Mouse (Mus musculus) granulocyte monocyte progenitor cell, adult 5-6 weeks (primary cell): Measurements from ENCODE around the gene Cass4. TPM values are rescaled to one million over a fixed set of nuclear protein-coding genes. Genes with fewer than 3 reads are reported as not detected.

Experiments
- ATAC-seq: replicated peaks from 2 replicates; pipeline ENCODE4 v1.8.0; 2016; ENCODE audit warnings: mild to moderate bottlenecking, moderate TSS enrichment, inconsistent platforms; ENCODE audit not compliant: poor library complexity, severe bottlenecking
- total RNA-seq, 2 experiments: library from RNA; stranded (forward) in 1 of 2; stranded (reverse) in 1 of 2; fragments of 200-712, 200-1000 nt in 1 of 2; fragments of >200 nt in 1 of 2; fragmentation: Nextera tagmentation in 1 of 2; gene quantifications; 2 replicates each; pipeline ENCODE4 v1.2.3; 2014 to 2017

Gene Cass4
- total RNA-seq, 2 experiments from 2014 or later, result 0.64 to 0.93 TPM

DNA sequence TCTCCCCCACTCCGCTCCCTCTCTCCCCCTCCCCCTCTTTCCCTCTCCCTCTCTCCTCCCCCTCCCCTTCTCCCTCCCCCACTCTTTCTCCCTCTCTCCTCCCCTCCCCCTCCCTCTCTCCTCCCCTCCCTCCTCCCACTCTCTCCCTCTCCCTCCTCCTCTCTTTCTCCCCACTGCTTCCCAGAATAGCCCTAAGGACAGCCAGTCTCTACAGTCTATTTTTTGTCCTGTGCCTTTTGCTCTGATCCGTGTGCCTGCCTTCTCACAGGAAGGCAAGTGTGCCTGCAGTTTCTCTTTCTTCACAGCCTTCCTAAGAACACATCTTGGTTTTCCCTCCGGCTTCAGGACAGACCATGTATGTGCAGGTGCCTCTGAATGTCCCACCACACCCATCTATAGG, 83.8 kb downstream of the Cass4 start:
- ATAC-seq, result no peak

DNA sequence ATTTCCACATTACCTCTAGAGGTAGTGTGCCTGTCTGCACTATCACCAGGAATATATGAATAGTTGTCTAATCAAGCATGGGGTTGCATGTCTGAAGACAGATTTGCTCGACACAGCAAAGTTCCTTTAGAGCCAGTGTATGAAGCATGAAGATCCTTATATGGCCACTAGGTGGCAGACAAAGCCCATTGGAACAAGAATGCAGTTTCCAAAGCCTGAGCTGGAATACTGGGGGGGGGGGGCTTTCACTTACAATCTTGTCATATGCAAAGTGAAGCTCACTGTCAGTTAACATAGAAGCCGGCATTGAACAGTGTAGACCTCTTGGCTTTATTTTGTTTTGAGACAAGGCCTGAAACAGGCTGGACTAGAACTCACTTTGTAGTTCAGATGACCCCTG, 84.3 kb downstream of the Cass4 start:
- ATAC-seq, result peak; percentile 47

GRCm38 (mm10) chr2:172480296-172480695, 86.7 kb downstream of the Cass4 start:
- ATAC-seq, result no peak

DNA sequence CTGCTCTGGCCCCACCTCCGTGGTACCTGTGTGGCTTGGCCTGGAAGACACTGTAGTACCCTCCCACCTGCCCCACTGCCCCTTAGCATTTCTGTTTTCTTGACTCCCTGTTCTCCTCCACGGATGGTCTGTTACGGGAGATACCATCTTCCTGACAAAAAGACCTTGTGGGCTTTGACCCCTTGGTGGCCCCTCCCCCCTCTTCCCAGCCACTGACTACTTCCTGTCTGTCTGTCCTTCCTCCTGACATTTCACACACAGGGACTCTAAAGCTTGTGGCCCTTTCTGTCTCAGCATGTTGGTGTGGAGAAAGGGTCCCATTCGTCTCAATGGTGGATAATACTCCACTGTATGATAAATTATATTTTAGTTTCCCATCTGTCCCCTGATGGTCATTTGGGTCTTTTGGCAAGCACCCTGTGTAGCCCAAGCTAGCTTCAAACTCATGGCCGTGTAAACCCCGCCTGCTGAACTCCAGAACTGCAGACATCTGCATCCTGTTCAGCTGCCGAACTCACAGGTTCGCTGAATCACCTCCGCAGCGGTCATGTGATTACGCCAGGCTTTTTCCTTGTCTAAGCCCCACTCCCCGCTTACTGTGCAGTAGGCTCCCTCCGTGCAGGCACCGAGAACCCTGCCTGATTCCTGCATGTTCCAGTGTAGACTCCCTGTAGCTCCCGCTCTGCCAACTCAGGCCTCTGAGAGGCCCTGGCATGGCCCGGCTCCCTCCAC, 88.2 kb downstream of the Cass4 start:
- peak; percentile 58 for ATAC-seq

Other genes starting within 250 kb of the Cass4 start
- not detected in 2 replicates for gene Mc3r, start 145.3 kb upstream of the Cass4 start, total RNA-seq (2014; fragmentation: Nextera tagmentation)
- not detected in 2 replicates for gene Mc3r, start 145.3 kb upstream of the Cass4 start, total RNA-seq (2017)
- gene Fam210b, start 48.2 kb upstream of the Cass4 start, total RNA-seq (2014; fragmentation: Nextera tagmentation), result 3.9 and 4.8 TPM in 2 replicates
- 1.4 and 2.8 TPM in 2 replicates for gene Fam210b, start 48.2 kb upstream of the Cass4 start, total RNA-seq (2017)
- 18.5 and 36.9 TPM in 2 replicates for gene Aurka, start 23.3 kb upstream of the Cass4 start, total RNA-seq (2014; fragmentation: Nextera tagmentation)
- gene Aurka, start 23.3 kb upstream of the Cass4 start, total RNA-seq (2017), result 64.5 and 80.8 TPM in 2 replicates
- 21.5 and 32.6 TPM in 2 replicates for gene Cstf1, start 23.1 kb upstream of the Cass4 start, total RNA-seq (2014; fragmentation: Nextera tagmentation)
- 33.3 and 38.9 TPM in 2 replicates for gene Cstf1, start 23.1 kb upstream of the Cass4 start, total RNA-seq (2017)
- 44.7 and 59.2 TPM in 2 replicates for gene Rtf2, start 46.8 kb downstream of the Cass4 start, total RNA-seq (2014; fragmentation: Nextera tagmentation)
- gene Rtf2, start 46.8 kb downstream of the Cass4 start, total RNA-seq (2017), result 147 and 160 TPM in 2 replicates
- not detected in 2 replicates for gene Gcnt7, start 64.8 kb downstream of the Cass4 start, total RNA-seq (2014; fragmentation: Nextera tagmentation)
- gene Gcnt7, start 64.8 kb downstream of the Cass4 start, total RNA-seq (2017), result not detected in 2 replicates
- 2.5 and 2.6 TPM in 2 replicates for gene Fam209, start 78.7 kb downstream of the Cass4 start, total RNA-seq (2014; fragmentation: Nextera tagmentation)
- gene Fam209, start 78.7 kb downstream of the Cass4 start, total RNA-seq (2017), result 4.3 and 5.4 TPM in 2 replicates
- not detected in 2 replicates for gene Tfap2c, start 155.8 kb downstream of the Cass4 start, total RNA-seq (2014; fragmentation: Nextera tagmentation)
- gene Tfap2c, start 155.8 kb downstream of the Cass4 start, total RNA-seq (2017), result not detected in 2 replicates